Mouse (Mus musculus) kidney, adult 2 months (tissue): ENCODE data around the gene Gm498. TPM values are rescaled to one million over a fixed set of nuclear protein-coding genes. Genes with fewer than 3 reads are reported as not detected.
A peak's percentile ranks its signal among the peaks of the same experiment; 100 is the strongest.

ENCODE experiments used
- DNase-seq: peaks from one replicate; pipeline ENCODE4 v3.0.0; 2021
- H3K27ac ChIP-seq: fragments of 200-500 bp; 2 replicates; pipeline ENCODE4 v1.5.1; 2012; ENCODE audit warnings: low read depth, low read length, control low read depth, inconsistent platforms; ENCODE audit not compliant: insufficient read depth
- H3K27me3 ChIP-seq: fragments of 200-500 bp; replicated peaks from 2 replicates; pipeline ENCODE4 v1.6.1; 2012; ENCODE audit warnings: mild to moderate bottlenecking, moderate library complexity, low read length, inconsistent platforms; ENCODE audit not compliant: control insufficient read depth, insufficient read depth
- H3K36me3 ChIP-seq: fragments of 200-500 bp; 2 replicates; pipeline ENCODE4 v1.6.1; 2012; ENCODE audit warnings: mild to moderate bottlenecking, moderate library complexity, low read length, inconsistent platforms; ENCODE audit not compliant: control insufficient read depth, insufficient read depth
- H3K4me1 ChIP-seq: fragments of 200-500 bp; 2 replicates; pipeline ENCODE4 v1.6.1; 2011; ENCODE audit warnings: low read length; ENCODE audit not compliant: control insufficient read depth, insufficient read depth
- H3K4me3 ChIP-seq: fragments of 200-500 bp; 2 replicates; pipeline ENCODE4 v1.5.1; 2011; ENCODE audit warnings: mild to moderate bottlenecking, low read depth, low read length, control low read depth; ENCODE audit not compliant: insufficient read depth
- CTCF ChIP-seq: fragments of 200-500 bp; conservative IDR thresholded peaks from 2 replicates; pipeline ENCODE4 v1.5.1; 2011; ENCODE audit warnings: low read depth, mild to moderate bottlenecking, control low read depth, low read length, moderate library complexity, mixed read lengths; ENCODE audit not compliant: insufficient read depth, insufficient read length
- POLR2A ChIP-seq: fragments of 200-500 bp; IDR thresholded peaks from one replicate; pipeline ENCODE4 v1.6.1; 2011; ENCODE audit warnings: low read depth, low read length, control low read depth
- WGBS: fragments of 180-500 bp; shearing (Covaris S2); methylation state at CpG from one replicate; pipeline ENCODE4 v1.1.7; 2018; 5-methylcytosine and 5-hydroxymethylcytosine counted together
- polyA plus RNA-seq: library from polyadenylated mRNA; depleted of rRNA; stranded (reverse); fragments of >200 nt; gene quantifications from 2 replicates; pipeline ENCODE4 v1.2.3, GENCODE M21; 2012

Gene Gm498
- polyA plus RNA-seq, 1 experiment, result not detected

DNA sequence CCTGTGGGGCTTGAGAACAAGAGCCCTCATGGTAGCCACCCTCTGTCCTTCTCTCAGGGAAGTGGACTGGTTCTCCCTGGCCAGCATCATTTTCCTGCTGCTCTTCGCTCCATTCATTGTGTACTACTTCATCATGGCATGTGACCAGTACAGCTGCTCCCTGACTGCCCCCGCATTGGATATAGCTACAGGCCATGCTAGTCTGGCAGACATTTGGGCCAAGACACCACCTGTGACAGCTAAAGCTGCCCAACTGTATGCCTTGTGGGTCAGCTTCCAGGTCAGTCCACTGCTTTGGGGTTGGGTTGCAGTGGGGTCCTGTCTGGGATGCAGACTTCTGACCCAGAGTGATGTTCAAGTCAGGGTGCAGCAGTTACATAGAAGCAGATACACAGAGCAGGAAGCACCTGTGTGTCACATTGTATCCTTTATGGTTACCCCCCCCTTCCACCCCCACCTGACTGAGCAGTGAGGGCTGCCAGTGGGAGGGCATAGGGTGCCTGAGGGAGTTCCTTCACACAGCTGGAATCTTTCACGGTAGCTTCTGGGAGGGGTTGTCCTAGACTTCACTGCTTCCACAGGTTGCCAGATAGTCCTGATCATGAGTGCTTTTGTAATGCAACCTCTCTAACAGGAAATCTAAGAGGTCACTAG is 28.8 kb upstream of the Gm498 start:
- WGBS, result 71% methylated on average over 3 of the region's 3 CpGs

DNA sequence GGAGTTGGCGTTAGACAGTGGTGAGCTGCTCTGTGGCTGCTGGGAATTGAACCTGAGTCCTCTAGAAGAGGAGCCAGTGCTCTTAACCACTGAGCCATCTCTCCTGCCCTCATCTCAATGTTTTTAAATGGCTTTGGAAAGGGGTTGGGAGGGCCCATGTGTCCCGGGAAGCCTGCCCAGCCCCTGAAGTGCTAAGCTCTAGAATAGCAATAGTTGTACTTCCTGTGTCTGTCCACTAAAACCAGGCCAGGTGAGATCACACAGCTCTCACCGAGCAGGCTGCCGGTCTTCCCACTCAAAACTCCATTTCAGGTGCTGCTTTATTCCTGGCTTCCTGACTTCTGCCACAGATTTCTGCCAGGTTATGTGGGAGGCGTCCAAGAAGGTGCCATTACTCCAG is 26.5 kb upstream of the Gm498 start:
- no peaks in the 10 kb centered on the region for H3K4me1 ChIP-seq
- 94% methylated on average over 5 of the region's 5 CpGs for WGBS
- no peak for DNase-seq

More for the DNA sequence above, 28.8 kb upstream of the Gm498 start:
- no peaks in the 10 kb centered on the region for H3K27me3 ChIP-seq
- no peak for TF ChIP-seq CTCF
- TF ChIP-seq POLR2A, result no peak
- no peak overlapping the region for H3K27ac ChIP-seq
- H3K36me3 ChIP-seq, result no peaks in the 10 kb centered on the region
- H3K4me3 ChIP-seq, result no peak overlapping the region
- H3K4me1 ChIP-seq, result no peaks in the 10 kb centered on the region
- no peak for DNase-seq

DNA sequence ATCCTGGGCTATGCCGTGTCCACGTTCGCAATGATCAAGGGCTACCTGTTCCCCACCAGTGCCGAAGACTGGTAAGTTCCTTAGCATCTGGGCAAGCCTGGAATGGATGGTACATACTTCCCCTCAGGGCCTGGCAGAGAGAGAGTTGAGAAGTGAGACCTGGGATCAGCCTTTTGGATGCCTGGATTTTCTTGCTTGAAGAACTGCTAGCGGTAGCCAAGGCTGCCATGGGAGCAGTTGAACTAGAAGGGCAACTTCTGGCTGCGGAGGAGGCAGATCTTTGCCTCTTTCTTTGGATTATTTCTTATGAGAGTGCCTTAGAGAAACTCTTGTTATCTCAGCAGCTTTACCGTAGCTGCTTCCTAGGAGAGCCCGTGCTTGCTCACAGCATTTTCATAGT is 25.3 kb upstream of the Gm498 start:
- TF ChIP-seq POLR2A (no peak), CTCF (no peak)
- WGBS, result 96% methylated on average over 8 of the region's 8 CpGs
- Histone ChIP-seq H3K27me3 (no peaks in the 10 kb centered on the region), H3K27ac (no peak overlapping the region), H3K4me1 (no peaks in the 10 kb centered on the region), H3K4me3 (no peak overlapping the region), H3K36me3 (no peaks in the 10 kb centered on the region)
- no peak for DNase-seq

More for the DNA sequence above, 26.5 kb upstream of the Gm498 start:
- Histone ChIP-seq H3K27me3 (no peaks in the 10 kb centered on the region), H3K4me3 (no peak overlapping the region), H3K36me3 (no peaks in the 10 kb centered on the region), H3K27ac (no peak overlapping the region)
- TF ChIP-seq POLR2A, result no peak
- no peak for TF ChIP-seq CTCF

- TF ChIP-seq POLR2A (no peak), CTCF (no peak)
- no peaks in the 10 kb centered on the region for H3K27me3 ChIP-seq
- no peak for DNase-seq
- H3K36me3 ChIP-seq, result no peaks in the 10 kb centered on the region
- WGBS, result 88% methylated on average over 5 of the region's 5 CpGs
- H3K27ac ChIP-seq, result no peak overlapping the region
- no peak overlapping the region for H3K4me3 ChIP-seq
- H3K4me1 ChIP-seq, result peaks cover 6% of the 10 kb centered on the region
Observed at GRCm38 (mm10) chr7:143848127-143848767, 18.4 kb upstream of the Gm498 start.

- H3K27ac ChIP-seq, result peak overlapping the region; percentile 75
- WGBS, result 69% methylated on average over 8 of the region's 8 CpGs
- H3K4me1 ChIP-seq, result peaks cover 6% of the 10 kb centered on the region
- H3K36me3 ChIP-seq, result no peaks in the 10 kb centered on the region
- DNase-seq, result peak; percentile 89
- H3K27me3 ChIP-seq, result no peaks in the 10 kb centered on the region
- TF ChIP-seq CTCF (no peak), POLR2A (no peak)
- H3K4me3 ChIP-seq, result no peak overlapping the region
Observed at GRCm38 (mm10) chr7:143848768-143849482, 17.7 kb upstream of the Gm498 start.

- no peak for DNase-seq
- 85% methylated on average over 4 of the region's 4 CpGs for WGBS
- Histone ChIP-seq H3K4me1 (no peaks in the 10 kb centered on the region), H3K27ac (no peak overlapping the region), H3K36me3 (no peaks in the 10 kb centered on the region), H3K27me3 (no peaks in the 10 kb centered on the region), H3K4me3 (no peak overlapping the region)
- TF ChIP-seq CTCF (no peak), POLR2A (no peak)
Observed at GRCm38 (mm10) chr7:143868874-143869273, 2.2 kb downstream of the Gm498 start.

- H3K4me1 ChIP-seq, result no peaks in the 10 kb centered on the region
- H3K4me3 ChIP-seq, result no peak overlapping the region
- H3K27me3 ChIP-seq, result no peaks in the 10 kb centered on the region
- no peak for TF ChIP-seq POLR2A
- no peak for TF ChIP-seq CTCF
- no peak overlapping the region for H3K27ac ChIP-seq
- no peaks in the 10 kb centered on the region for H3K36me3 ChIP-seq
- 82% methylated on average over 6 of the region's 6 CpGs for WGBS
- DNase-seq, result no peak
Observed at GRCm38 (mm10) chr7:143883717-143884116, 17.1 kb downstream of the Gm498 start.
